Mouse (Mus musculus) cerebellum, adult 11-12 months (tissue): ENCODE data around the gene Pcnx3.
A peak's percentile ranks its signal among the peaks of the same experiment; 100 is the strongest.

Experiments
- DNase-seq: peaks from one replicate; pipeline ENCODE4 v3.0.0; 2022

Pcnx3 gene

DNA sequence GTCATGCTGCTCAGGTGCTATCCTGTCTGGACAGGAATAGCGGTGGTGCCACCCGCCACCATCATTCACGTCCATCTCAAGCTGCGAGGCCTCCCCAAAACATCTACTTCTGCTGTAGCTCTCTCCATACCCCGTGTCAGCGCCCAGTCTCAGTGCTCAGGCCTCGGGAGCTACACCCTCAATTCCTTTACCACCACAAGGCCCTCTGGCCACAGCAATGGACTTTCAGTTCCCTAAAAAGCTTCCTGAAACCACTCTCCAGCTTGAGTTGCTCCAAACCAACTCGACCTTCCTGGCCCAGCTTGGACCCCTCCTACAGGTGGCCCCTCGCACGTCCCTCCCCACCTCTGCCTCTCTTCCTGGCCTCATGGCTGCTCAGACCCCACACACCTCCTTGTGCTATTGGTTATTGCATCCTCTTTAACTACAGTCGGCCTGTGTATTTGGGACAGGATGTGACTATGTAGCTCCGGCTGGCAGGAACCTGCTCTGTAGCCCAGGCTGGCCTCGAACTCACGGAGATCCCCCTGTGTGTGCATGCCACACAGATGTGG lies 23.3 kb upstream of the Pcnx3 start:
- no peak for DNase-seq

DNA sequence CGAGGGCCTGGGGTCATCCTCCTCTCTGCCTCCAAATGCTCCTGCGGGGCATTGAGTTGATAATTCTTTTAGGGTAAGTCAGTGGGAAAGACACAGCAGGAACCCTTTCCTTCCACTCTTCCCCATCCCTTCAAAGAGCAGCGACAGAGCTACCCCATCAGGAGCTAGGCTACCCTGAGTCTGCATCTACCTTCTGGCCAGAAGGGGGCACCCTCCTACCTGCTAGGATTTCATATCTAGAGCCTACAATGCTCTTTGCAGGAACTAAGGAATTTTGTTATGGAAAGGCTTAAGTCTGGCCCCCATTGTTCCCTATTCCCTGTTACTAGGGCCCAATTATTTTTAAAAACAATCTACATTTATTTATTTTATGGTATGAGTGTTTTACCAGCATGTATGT lies 22.5 kb upstream of the Pcnx3 start:
- DNase-seq: peak; percentile 68

DNA sequence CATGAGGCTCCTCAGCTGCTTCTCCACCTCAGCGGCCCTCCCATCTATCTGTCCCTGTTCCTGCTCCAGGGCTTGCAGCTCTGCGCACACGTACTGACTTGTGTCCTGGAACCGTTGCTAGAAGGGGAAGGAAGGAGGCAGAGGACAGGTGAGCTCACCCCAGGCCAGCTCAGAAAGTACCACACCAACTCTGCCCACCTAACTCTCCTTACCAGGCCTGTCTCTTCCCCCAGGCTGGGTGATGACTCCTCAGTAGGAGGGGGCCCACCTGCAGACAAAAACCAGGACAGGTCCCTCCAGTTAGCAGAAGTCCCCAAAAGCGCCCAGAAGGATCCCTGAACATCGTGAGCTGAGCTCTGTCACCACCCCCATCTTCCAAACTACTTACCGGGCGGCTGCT lies 21.9 kb upstream of the Pcnx3 start:
- no peak for DNase-seq

DNA sequence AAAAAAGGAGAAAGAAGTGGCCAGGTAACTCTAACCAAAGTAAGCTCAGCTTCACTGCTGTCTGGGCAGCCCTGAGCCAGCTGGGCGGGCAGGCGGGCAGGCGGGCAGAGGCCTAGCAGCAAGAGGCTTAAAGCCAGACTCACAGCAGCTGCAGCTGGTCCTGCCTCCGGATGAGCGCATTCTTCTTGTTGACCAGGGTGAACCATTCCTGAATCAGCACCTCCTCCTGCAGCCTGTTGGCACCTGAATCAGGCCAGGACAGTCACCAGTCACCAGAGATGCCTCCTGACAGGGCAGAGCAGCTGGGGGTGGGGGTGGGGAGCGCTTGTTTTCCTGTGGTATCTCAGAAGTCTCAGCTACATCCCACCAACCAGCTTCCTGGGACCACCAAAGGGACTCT lies 21.4 kb upstream of the Pcnx3 start:
- DNase-seq: no peak

DNA sequence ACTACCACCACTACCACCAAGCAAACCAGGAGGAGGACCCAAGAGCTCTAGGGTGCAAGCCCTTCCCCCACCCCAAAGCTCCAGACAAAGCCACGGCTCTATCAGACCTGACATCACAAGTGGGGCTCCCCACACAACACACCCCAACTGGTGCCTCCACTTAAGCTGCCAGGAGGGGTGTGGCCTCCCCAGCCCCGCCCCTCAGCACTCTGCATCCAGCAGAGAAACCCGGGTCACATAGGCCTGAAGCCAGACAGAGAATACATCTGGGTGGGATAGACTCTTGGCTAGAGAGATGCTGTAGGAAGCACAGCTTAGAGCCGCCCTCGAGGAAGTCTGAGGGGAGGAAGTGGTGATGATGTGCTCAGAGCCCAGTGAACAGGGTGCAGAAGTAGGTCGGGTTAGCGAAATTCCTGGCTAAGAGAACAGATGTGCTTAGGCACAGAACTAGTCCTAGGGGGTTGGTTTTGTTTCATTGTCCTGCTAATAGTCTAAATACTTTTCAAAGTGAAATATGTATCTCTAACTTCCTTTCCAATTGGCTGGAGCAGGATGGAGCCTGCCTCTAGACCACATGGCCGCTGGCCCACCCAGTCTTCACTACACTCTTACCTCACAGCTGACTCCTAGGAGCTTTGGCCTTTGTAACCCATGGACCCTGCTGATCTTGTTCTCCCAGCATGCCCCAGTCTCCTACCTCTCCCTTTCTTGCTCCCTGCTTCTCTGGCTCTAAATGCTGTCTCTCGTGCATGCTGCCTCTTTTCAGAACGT lies 16.3 kb upstream of the Pcnx3 start:
- no peak for DNase-seq

DNA sequence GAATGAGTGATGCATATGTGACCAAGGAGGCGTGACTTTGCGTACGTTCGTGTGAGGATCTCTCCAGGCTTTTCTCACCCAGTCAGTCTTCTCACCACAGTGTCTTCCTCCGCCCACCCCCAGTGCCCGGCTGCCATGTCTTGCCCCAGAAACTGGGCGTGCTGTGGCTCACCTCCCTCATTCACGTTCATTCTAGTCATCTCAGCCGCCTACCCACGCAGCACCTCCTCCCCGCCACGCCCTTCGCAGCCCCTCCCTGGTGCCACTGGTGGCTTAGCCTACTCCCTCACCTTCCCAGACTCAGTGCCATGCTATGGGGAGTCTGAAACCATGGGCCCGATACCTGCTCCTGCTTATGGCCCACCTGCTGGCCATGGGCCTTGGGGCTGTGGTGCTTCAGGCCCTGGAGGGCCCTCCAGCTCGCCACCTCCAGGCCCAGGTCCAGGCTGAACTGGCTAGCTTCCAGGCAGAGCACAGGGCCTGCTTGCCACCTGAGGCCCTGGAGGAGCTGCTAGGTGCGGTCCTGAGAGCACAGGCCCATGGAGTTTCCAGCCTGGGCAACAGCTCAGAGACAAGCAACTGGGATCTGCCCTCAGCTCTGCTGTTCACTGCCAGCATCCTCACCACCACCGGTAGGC lies 15.6 kb upstream of the Pcnx3 start, which contains the start of gene Kcnk7:
Kcnk7 (plus strand) TSS at position 205 of the 638 bp plus-strand sequence.
- no peak for DNase-seq

DNA sequence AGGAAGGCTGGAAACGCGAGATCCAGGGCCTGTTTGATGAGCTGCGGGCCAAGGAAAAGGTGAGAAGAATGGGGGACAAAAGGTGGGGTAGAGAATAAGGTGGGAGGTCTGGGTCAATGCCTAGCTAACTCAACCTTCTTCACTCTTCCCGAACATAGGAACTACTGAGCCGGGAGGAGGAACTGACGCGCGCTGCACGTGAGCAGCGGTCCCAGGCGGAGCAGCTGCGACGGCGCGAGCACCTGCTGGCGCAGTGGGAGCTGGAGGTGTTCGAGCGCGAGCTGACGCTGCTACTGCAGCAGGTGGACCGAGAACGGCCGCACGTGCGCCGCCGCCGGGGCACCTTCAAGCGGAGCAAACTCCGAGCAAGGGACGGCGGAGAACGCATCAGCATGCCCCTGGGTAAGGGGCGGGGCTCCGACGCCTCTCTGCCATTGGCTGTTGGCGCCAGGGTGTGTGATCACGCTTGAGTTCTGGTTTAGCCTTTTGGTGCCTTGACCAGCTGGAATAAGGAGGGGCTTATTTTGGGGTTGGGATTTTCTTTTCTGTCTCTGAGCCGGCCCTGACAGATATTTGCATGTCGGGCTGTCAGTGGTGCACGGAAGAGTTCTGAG lies 7.2 kb upstream of the Pcnx3 start:
- DNase-seq: no peak

DNA sequence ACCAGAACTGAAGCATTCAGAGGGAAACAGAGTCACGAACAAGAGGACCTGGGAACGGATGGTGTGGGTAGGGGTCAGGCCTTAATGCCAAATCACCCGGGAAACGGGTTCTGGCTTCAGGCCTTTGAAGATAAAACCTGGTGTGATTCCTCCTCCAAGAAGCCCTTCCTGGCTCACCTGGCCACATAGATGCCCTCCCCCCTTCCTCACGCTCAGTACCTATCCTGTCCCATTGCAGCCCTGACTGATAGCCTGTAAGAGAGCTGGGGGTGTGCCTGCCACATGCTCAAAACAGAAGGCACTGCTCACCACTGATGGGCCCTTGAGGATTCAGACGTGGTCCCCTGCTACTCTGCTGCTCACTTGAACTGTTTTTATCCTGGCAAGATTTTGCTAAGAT lies 5.1 kb upstream of the Pcnx3 start:
- DNase-seq: no peak

DNA sequence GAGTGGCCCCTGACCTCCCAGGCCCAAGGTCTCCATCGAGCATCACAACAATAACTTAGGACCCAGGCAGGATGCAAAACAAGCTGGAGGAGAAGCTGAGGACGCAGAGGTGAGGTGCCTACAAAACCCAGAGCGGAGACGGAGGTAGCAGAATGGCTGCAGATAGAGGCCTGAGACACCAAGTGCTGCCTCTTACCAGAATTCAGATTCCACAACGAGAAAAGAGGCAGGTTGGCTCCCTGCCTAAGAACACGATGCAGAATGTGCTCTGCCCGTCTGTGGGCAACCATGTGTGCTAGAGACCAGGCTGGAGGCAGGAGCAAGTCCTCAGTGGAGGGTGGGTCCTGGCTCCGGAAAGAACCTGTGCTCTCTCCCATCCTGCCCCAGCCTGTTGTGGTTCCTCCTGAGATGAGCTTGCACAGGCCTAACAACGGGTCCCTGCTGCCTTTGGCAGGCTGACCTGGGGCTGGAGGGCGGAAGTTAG lies 4.2 kb upstream of the Pcnx3 start:
- DNase-seq: no peak

DNA sequence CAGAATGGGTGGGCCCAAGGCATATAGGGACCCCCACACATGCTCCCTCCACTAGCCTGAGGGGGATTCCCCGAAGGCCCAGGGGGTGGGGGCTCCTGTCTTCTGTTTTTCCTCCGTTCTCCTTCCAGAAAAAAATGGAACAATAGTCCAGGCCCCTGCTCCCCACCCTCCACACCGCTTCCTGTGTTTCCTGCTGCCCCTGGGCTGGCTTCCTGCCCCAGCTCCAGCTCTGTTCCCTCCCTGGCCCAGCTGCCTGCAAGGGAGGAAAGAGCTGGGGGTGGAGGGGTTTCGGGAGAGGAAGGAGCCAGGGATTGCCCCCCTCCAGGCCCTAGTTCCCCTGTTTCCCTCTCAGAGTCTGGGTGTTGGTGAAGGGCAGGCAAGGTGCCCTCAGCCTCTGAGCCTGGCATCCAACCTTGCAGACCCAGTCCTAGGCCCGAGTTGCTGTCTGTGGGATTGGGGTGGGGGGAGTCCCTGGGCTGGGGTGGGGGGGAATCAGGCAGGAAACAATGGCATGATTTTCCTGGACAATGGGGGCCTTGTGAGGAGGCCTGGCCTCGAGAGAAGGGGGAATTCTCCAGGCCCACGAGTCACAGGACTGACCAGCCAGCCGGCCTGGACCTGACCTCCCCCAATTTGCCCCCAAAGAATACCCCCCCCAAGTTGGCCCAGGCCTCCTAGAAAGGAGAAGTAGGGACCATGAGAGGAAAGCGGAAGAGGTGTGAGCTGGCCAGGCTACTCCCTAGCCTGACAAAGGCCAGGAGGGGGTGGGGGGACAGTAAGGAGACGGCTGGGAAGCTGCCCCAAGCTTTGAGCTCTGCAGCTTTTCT lies 3.6 kb upstream of the Pcnx3 start:
- peak; percentile 45 for DNase-seq

DNA sequence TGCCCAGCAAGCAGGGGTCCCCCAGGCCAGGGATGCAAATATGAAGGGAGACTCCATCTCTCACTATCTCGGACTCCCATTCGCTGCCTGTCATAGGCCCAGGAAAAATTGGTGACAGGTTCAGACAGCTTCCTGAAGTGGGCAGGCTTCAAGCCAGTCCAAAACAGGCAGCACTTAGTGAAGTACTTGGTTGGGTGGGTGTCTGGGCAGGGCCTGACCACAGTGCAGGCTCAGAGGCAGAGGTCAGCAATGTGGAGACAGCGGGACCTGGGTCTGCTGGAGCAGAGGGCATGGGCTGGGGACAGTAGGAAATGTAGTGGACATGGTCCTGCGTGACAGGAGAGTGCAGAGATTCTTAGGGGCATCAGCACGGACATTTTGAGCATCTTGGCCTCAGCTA lies 2.9 kb upstream of the Pcnx3 start:
- DNase-seq: no peak

DNA sequence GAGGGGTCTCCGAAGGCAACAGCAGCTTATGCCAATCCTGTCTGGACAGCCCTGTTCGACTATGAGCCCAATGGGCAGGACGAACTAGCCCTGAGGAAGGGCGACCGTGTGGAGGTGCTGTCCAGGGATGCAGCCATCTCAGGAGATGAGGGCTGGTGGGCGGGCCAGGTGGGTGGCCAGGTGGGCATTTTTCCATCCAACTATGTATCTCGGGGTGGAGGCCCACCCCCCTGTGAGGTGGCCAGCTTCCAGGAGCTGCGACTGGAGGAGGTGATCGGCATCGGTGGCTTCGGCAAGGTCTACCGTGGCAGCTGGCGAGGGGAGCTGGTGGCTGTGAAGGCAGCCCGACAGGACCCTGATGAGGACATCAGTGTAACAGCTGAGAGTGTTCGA lies 1.6 kb upstream of the Pcnx3 start:
- peak; percentile 73 for DNase-seq

DNA sequence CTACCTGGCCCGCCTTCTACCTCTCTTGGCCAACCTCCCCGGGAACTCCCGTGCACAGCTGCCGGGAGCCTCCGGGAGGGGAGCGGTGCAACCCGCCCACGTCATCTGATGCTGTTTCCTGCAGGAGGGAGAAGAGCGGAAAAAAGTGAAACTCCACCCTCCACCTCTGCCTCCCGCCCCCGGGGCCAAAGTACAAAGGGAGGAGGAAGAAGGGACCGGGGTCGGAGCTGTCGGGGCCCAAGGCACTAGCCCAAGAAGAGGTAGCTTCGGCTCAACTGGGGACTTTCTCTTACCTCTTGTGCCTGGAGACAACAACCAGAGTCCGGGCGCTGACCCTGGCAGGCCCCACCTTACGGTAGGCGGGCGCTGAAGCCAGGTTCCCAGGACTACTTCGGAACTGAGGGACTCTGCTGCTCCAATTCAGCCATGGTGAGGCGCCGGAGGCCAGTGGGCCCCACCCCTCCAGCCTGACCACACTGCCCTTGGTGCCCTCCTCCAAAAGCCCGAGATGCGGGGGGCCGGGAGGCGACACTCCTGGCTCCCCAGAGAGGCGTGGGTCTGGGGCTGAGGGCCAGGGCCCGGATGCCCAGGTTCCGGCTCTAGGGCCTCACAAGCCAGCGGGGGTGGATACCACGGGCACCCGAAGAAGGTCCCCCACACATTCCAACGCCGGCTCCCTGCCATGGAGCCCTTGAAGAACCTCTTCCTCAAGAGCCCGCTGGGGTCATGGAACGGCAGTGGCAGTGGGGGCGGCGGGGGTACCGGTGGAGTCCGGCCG lies 1.0 kb upstream of the Pcnx3 start:
- DNase-seq: peak; percentile 79

DNA sequence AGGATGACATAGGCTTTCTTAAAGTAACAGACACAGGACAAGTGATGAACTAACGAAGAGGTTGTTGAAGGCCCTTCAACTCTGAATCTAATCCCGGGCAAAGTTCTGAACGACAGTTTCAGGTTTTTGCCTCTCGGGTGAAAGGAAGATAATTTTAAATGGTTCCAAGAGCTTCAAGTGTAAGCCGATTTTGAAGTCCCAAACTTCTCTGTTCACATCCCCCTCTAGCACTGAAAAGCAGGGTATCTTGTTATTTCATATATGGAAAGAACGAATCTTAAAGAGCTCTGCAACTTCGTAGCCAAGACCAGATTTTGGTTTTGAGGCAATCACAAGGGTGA lies 350 bp upstream of the Pcnx3 start:
- no peak for DNase-seq

DNA sequence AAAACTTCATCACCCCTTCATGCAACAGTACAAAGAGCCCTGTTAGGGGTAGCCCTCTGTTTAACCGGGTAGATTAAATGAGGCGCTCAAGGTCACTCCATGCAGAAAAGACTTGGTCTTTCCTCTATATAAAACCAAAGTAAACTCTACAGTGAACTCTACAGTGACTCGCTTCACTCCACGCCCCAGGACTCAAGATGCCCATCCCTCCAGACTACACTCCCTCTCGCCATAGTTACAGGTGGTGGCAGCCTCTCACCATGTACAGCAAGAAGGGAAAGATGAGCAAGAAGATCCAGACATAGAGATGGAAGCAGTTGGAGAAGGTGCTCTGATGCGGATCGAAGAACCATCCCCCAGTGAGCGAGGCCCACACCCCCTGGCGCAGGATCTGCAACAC lies 970 bp downstream of the Pcnx3 start:
- DNase-seq: no peak

DNA sequence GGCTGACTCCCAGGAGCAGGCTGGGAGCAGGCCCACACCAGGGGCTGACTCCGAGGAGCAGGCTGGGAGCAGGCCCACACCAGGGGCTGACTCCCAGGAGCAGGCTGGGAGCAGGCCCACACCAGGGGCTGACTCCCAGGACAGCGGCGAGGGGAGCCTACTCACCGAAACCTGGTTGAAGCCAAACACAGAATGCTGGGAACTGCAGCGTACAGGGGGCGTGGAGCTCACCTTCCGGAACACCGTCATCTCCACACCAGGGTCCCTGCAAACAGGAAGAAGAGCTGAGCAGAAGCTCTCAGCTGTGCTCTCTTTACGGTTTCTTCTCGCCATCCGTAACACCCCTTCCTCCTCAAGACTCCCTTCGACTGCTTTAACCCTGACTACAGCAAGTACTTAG lies 1.8 kb downstream of the Pcnx3 start:
- peak; percentile 37 for DNase-seq

DNA sequence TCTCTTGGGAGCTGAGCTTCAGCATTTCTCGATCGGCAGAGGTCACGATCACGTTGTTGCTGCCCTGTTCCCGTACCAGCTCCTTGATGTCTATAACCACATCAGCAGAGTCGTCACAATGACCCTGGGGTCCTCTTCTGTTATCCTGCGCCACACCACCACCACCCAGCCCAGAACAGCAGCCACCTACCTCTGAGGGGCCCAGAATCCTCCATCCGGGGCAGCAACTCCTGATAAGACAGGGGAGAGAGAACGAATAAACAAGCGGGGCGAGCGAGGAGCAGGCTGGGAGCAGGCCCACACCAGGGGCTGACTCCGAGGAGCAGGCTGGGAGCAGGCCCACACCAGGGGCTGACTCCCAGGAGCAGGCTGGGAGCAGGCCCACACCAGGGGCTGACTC lies 2.3 kb downstream of the Pcnx3 start:
- DNase-seq: no peak

DNA sequence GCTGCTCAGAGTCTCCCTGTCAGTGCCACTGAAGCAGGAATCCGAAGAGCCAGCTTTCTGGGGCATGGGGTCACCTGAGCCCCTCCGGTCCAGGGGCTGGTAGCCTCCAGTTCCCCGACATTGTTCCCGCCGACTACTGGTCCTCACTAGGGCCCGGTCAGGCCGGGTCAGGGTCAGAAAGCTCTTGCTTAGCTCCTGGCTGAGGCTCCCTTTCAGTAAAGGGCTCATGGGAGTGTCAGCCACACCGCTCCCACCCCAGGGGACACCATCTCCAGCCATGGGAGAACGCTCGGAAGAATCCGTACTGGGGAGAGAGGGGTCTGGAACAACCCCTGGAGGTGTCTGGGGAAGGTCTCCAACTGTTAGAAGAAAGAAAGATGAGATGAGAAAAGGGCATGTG lies 2.8 kb downstream of the Pcnx3 start:
- DNase-seq: no peak

DNA sequence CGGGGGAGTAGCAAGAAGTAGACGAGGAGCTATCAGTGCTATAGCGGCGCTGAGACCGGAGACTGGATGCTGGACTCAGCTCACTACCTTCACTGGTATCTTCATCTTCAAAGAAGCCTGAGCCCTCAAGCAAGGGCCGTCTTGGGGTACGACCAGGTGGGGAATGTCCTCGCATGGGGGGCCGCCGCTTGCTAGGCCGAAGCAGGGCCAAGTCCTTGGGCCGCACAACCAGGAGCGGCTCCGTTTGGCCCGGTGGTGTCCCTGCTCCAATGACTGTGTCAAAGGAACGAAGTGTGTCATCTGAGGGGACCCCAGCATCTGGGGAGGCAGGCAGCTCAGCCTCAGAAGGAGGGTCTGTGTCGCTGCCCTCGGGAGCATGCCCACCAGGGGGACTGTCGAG lies 3.3 kb downstream of the Pcnx3 start:
- no peak for DNase-seq

DNA sequence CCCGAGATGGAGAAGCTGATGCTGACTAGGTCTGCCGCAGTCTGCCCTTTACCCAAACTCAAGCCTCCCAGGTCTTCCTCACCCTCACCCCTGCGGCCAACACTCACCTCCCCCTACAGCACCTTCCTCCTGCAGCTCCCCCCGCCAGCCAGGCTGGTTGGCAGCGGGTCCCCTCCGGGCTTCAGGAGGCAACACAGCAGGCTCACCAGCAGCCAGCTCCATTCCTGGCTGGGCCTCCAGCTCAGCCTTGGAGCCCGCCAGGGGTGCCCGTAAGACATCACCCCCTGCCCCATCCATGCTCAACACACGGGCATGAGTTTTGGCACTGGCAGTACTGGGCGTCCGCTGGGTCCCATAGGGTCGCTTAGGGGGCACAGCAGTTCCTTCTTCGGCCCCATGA lies 3.7 kb downstream of the Pcnx3 start:
- peak; percentile 40 for DNase-seq

DNA sequence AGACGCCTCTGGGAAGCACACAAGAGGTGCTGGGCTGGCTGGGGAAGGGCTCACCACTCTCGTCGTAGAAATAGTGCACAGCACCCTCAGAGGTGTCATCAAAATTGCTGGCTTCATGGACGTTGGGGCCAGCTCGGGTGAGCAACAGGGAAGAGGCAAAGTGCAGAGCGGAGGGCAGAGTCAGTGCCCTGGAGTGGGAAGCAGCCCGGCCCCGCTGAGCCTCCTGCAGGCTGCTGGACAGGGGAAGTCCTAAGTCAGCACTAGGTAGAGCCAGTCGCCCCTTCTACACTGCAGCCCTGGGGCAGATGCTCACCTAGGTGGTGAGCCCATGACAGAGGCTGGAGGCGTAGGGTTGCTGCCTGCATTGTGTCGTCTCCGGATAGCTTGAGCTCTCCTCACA lies 4.5 kb downstream of the Pcnx3 start:
- no peak for DNase-seq

DNA sequence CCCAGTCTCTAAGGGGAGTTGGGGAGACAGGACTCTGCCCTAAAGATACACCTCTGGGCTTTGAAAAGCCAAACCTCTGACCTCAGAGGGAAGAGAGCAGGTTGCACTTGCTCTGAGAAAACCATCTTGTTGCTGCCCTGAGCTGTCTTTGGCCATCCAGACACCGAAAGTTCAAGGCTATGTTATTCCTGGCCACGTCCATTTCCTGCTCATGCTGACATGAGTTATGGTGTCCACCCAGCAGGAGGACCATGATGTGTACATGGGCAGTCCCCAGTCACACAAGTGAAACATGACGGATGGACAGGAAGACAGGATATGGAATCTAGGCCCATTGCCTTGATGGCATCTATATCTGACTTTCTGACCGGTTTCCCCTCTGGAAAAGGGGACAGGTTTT lies 8.3 kb downstream of the Pcnx3 start:
- DNase-seq: no peak
